Mouse (Mus musculus) CH12.LX (cell line): ENCODE data around the gene Ank2.

Experiments
- GABPA ChIP-seq: IDR thresholded peaks from 2 replicates; pipeline ENCODE4 v1.6.1; 2012; ENCODE audit warnings: low read depth, low read length, improper control_type of control experiment, inconsistent platforms; ENCODE audit not compliant: insufficient replicate concordance
- POLR2A ChIP-seq: IDR thresholded peaks from 2 replicates; pipeline ENCODE4 v1.6.1; 2011; ENCODE audit warnings: low read depth, mild to moderate bottlenecking, improper control_type of control experiment, low read length

- TF ChIP-seq GABPA = no peak
- TF ChIP-seq POLR2A = no peak
Measured at GRCm38 (mm10) chr3:127433291-127433690, 65.9 kb downstream of the Ank2 start.
